Mouse (Mus musculus): Measurements from ENCODE around the gene Pknox2. TPM values are rescaled to one million over a fixed set of nuclear protein-coding genes. Genes with fewer than 3 reads are reported as not detected.

Pknox2 gene
- total RNA-seq, 2 experiments from 2014 or later = 0.09 to 0.58 TPM

DNA sequence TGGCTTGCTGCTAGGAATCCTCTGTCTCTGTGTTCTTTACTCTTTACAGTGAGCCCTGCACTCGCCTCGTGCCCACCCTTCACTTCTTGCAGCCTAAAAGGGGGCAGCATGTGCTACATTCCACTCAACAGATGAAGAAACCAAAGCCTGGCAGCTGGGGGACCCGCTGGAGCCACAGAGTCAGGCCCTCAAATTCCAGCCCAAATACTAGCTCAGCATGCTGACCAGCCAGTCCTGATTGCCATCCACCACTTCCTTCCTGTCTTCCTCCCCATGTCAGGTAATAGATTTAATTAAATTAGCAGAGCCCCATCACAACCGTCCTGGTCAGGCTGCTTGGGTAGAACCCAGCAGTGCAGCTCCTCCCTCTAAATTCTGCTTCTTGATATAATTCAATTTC lies 5.1 kb downstream of the Pknox2 start:
- ATAC-seq (replicated peaks; ENCODE audit: low FRiP score, poor library complexity, severe bottlenecking) = no peak

DNA sequence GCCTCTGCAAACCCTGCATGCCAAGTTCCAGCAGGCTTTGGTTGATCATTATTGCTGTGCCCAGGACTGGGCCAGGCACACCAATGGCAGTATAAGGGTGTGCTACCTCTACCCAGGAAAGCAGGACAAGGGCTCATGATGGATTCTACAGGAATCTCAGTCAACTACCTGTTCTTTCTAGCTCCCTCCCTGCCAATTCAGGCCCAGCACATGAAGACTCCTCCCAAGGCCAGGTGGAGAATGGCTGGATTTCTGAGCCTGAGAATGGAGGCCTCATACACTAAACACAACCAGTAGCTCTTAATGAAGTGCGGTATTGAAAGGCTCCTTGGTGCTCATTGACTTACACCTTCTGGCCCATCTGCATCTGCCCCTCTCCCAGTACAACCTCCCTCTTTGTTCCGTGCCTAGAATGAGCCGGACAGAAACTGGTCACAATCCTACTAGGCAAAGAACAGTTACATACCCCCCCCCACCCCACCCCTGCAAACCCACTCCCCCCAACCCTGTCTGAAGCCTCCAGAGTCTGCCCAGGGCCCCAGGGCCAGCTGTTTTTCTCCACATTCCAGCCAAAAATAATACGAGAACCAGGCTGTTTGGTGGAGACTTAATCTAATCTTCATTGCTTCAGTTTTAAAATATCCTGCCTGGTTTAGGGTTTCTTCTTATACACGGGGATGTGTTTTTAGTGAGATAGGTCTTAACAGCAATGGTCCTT lies 6.6 kb downstream of the Pknox2 start:
- ATAC-seq (replicated peaks; ENCODE audit: low FRiP score, poor library complexity, severe bottlenecking) = no peak

DNA sequence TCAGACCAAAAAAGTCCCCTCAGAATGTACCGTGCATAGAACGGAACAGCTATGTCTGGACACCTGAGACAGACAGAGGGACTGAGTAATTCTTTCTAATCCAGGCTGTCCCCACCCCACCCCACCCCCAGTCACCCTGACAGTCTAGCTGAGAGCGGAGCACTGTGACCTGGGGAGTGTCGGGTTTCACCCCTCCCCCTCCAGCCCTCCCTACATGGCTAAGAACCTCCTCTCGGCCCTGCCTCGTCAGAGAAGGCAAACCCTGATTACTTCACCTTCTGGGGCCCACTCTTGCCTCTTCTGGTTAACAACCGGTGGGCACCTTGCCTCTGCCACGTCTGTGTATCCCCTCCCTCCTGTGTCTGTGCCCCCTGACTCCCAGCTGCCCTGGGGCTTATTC lies 7.7 kb downstream of the Pknox2 start:
- no peak for ATAC-seq (replicated peaks; ENCODE audit: low FRiP score, poor library complexity, severe bottlenecking)

DNA sequence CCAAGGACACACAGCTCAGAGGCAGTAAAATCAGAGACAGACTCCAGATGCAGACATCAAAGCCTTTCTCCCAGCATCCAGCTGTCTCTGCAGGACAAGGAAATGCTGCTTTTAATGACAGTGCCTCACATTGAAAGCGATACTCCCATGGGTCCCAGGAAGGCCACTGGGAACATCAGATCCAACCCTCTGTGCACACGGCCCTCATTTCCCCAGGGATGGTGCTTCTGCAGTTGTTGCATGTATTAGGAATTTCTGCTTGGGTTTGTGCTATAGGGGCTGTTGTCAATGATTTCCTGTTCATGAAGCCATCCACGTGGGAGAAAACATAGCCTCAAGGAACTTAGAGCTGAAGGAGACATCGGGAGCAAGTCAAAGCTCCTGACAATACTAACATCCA lies 8.3 kb downstream of the Pknox2 start:
- ATAC-seq (replicated peaks; ENCODE audit: low FRiP score, poor library complexity, severe bottlenecking) = no peak

DNA sequence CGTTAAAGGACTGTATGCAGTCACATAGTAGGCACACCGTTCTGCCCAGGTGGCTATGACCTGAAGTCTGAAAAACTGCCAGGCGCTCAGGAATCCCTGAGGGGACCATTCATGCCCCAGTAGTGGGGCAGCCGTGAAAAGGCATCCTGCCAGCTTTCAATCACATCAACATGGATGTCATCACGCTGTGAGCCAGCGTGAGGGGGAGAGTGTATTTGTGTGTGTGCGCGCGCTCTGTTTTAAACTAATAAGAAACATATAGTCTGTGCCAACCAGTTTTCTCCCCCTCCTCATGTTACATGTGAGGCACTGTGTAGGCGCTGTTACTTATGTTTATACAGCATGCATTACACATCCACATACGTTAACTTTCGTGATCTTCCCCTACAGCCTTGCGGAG lies 10.9 kb downstream of the Pknox2 start:
- no peak for ATAC-seq (replicated peaks; ENCODE audit: low FRiP score, poor library complexity, severe bottlenecking)

DNA sequence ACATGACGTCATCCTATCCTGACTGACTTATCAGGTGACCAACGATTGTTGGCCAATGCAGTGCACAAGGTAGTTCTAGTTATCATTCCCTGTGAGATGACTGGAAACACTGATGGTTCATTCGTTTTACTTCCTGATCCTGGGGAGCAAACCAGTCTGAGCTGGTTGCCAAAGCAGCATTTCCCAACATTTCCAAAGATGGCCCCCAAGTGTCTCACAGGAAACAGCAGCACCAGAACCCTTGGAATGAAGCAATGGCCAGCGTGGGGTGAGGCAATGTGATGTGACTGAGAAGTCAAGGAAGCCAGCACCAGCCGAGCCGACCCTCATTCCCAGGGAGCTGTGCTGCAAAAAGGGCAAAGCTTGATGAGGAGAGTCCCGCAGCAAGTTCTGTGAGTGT lies 13.7 kb downstream of the Pknox2 start:
- no peak for ATAC-seq (replicated peaks; ENCODE audit: low FRiP score, poor library complexity, severe bottlenecking)

DNA sequence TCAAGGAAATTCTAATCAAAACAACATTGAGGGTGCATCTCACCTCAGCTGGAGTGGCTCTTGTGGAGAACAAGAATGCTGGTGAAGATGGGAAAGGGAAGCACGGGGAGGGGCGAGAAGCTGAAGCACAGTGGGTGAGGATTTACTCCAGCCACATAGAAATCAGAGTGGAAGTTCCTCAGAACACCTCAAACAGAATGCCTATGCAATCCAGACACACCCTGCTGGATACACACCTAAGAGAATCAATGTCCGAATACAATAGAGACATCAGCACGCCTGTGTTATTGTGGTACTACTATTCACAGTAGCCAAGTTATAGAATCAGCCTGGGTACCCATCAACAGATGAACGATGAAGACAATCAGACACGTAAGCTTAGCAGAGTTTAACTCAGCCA lies 18.2 kb downstream of the Pknox2 start:
- ATAC-seq (replicated peaks; ENCODE audit: low FRiP score, poor library complexity, severe bottlenecking) = no peak

DNA sequence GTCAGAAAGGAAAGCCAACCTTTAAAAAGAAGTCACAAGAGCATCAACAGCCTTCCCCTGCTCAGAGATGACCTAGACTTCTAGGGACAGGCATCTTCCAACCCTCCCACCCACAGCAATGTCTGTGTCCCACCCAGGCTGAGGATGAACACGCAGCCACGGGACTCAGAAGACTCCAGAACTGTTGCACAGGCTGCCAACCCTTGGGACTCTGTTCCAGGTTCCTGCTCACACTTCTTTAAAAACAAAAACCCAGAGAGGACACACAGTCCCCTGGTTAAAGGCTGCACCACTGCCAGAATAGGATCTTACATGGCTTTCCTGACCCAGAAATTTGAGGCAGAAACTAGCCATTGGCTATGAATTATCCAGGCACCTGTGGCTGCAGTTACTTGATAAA lies 21.0 kb downstream of the Pknox2 start:
- ATAC-seq (replicated peaks; ENCODE audit: low FRiP score, poor library complexity, severe bottlenecking) = no peak

DNA sequence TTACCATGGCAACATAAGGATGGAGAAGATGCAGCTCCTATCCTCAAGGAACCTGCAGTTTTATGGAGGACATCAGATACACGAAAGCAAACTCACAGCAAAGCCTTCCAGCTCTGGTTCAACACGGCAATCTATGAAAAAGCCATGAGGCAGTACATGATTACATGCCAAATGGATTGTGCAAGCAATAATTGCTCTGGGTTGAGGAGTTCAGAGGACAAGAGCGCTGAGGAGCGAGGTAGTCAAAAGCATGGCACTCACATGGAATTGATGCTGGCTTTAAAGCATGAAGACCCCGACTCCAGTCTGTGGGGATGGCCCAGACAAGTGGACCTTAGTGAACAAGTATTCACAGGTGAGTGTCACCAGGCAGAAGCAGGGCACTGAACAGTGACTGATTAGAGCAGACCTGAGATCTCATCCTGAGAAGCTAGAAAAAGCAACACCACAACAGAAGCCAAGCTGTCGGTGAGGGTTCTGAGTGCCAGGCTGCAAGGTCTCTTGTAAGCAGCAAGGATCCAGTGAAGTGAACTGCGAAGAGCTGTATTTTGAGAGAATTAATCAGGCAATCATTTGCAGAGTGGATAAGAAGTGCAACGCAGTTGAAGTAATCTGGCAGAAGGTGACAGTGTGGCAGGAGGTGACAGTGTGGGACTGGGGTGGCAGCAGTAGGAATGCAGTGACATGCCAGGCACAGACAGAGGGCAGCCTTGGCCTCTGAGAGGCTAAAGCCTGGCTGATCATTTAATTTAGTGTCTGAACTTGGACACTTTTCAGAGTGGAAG lies 22.3 kb downstream of the Pknox2 start:
- ATAC-seq (replicated peaks; ENCODE audit: low FRiP score, poor library complexity, severe bottlenecking) = no peak

DNA sequence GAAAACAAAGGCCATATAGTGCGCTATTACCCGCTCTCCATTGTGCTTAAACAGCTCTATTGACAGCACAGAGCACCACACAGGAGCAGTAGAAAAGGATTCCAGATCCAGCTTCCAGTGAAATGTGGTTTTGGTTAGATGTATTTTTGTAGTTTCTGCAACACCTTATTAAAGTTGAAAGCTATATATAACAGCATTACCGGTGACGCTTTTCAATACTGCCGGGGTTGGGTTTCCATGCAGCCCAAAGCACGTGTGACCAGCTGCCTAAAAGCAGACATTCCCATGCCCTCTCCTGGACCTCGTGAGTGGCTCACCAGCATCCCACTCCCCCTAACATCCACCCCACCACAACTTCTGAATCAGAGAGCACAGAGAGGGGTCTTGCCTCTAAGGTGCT lies 23.8 kb downstream of the Pknox2 start:
- no peak for ATAC-seq (replicated peaks; ENCODE audit: low FRiP score, poor library complexity, severe bottlenecking)

DNA sequence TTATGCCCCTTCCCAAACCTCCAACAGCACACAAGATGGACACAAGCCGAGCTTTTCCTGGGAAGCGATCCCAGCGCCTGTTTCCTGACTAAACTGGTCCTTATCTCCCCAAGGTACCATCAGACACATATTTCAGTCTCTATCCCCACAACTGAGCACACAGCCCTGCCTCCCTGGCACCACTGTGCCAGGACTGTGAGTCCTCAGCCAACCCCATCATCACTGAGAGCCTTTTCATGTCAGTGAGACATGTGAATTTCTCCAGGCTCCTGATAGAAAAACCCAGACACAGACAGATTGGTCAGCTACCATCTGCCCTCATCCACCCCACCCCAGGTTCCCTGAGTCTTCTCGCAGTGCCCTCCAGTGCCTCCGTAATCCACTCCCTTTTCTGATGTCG lies 24.2 kb downstream of the Pknox2 start:
- ATAC-seq (replicated peaks; ENCODE audit: low FRiP score, poor library complexity, severe bottlenecking) = no peak

DNA sequence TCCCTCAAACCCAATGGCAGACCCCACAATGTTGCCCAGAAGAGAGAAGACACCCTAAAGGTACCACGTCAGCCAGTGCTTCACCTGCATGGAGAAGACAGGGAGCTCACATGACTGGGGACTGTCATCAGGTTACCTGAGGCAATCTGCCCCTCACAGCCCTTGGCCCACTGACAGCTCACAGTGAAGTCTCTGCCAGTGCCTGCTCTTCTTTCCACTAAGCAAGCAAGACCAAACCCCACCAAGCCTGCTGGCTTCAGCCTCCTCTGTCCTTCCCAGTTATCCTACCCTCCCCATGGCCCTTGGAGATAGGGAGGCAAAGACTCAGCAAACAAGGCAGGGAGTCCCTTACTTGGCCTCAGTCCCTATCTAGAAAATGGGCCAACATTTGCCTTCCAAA lies 24.8 kb downstream of the Pknox2 start:
- no peak for ATAC-seq (replicated peaks; ENCODE audit: low FRiP score, poor library complexity, severe bottlenecking)

DNA sequence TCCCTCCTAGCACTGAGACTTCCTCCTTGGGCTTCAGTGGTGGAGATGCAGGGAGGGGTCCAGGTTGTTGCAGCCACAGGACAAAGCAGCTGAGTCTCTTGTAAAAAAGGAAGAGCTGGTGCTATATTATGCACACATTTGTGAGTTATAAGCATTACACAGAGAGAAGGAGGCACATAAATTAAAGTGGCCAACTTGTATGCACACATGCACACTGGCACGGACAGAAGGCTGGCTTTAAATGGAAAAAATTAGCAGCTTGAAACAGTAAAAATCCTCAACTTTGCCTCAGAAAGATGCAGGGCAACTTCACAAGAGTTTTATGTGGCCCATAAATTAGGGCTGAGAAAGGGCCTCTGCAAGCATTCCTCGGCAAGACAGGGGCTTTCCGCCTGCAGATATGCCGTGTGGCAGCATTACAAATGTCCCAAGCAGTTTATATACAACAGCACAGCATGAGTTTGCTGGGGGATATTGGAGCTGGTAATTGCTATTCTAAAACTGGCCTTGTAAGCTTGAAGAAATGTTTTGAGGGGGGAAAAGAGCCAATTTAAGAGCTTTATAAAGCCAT lies 25.4 kb downstream of the Pknox2 start:
- no peak for ATAC-seq (replicated peaks; ENCODE audit: low FRiP score, poor library complexity, severe bottlenecking)

DNA sequence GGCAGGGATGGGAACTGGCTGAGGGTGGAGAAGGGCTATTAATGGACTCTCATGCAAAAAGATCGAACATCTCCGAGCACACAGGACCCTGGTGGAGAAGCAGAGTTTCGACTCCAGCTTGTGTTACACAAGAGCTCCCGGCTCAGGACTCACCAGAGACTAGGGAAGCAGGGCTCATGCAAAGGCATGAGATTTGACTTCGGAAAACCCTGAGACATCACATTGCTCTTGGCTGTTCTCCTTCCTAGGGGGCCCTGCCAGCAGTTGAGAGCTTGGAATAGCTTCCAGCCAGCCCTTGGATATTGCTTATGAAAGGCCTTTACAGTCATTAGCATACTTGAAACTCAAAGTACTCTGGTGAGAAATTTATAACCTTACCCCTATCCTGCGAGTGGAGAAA lies 26.4 kb downstream of the Pknox2 start:
- ATAC-seq (replicated peaks; ENCODE audit: low FRiP score, poor library complexity, severe bottlenecking) = no peak

DNA sequence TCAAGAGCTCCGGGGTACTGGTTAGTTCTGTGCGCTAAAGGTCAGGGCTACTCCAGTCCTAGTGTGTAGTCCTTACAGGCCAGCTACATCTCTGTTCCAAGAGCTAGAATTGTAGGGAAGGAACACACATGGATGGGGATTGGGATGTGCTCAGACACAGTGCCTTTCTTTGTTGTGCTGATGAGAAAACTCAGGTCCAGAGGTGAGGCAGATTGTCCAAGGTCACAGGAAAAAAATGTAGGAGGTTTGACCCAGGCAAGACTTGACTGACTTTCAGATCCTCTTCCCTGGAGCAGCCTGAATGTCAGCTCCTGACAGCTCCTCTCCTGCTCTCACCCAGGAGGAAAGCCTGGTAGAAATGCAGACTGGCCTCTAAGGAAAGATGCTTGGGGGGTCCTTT lies 29.7 kb downstream of the Pknox2 start:
- no peak for ATAC-seq (replicated peaks; ENCODE audit: low FRiP score, poor library complexity, severe bottlenecking)

DNA sequence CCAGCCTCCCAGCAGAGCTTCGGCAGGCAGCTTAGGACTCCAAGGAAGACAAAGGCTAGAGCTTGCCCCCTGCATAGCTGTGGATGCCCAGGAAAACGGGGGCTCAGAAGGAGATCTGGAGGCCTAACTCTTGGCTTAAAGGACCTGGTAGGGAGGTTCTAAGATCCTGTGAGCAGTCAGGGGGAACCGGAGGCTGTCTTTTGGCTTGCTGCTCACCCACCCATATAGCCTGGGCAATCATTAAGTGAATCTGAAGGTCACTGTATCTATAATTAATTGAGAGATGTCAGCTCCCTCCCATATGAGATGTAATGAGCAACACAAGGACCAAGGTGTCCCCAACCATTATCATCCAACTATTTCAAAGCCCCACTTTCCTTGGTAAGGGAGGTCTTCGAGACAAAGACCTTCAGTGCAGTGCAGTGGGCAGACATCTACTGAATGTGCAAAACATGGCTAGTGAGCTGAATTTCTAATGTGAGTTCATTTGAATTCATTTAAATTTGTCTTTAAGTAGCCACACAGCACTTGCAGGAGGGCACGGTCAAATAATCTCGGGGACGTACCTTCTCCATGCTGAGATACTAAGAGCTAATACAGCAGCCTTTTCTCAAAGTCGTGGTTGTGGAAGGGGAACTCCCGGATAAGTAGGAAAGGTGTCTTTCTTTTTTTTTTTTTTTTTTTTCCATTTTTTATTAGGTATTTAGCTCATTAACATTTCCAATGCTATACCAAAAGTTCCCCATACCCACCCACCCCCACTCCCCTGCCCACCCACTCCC lies 30.4 kb downstream of the Pknox2 start:
- ATAC-seq (replicated peaks; ENCODE audit: low FRiP score, poor library complexity, severe bottlenecking) = no peak

DNA sequence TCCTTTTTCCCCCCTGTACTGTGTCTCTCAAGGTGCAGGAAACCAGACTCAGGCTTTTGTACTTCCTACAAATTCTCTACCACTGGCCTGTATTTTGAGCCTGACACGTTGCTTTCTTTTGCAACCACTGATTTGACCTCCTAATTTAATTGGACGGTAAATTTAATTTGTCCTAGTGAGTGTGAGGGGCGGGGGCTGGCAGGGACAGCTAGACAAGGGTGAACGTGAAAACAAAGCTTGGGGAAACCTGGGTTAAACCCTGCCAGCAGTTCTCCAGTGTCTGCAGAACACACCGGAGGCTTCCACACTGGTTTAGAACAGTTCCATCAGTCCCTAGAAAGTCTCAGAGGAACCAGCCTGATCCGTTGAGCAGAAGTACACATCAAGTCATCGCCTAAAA lies 31.4 kb downstream of the Pknox2 start:
- no peak for ATAC-seq (replicated peaks; ENCODE audit: low FRiP score, poor library complexity, severe bottlenecking)

DNA sequence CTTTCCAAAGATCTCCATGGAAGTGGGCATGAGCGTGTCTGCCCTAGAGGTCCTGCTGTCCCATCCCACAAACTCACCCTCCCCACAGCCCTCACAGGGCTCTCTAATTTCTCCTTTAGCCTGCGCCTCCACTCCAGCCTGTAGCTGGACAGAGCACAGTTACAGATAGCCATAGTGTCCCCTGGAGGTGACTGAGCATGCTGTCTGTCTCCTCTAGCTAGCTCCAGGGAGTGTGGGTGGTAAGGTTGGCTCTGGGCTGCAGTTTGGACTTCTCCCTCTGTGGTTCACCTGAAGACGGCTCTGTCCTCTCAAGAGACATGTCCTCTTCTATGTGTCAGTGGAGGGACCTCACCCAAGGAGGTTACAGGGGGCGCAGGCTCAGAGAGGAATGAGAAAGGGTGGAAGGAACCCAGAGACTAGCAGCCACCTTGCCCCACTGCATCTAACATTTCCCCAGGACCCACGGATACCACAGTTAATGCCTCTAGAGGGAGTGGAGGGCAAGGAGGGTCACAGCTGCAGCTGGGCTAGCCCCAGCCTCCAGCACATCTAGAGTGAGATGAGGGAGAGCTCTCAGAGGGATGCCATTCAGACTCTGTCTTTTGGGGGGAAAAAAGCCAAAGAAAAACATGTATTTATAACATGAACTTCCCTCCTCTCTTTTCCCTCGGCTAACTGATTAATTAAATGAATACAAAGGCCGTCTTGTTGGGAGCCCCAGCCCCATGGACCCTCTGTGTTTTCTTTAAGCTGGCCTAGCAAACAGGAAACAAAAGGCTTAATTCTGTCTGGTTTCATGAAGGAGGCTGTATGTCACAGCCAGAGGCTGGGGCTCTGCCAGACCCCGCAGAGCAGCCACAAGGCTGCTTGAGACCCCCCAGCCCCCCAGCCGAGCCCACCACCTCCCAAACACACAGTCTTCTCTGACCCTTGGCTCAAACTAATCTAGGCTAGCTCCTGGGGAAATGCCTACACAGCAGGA lies 32.6 kb downstream of the Pknox2 start:
- ATAC-seq (replicated peaks; ENCODE audit: low FRiP score, poor library complexity, severe bottlenecking) = no peak

DNA sequence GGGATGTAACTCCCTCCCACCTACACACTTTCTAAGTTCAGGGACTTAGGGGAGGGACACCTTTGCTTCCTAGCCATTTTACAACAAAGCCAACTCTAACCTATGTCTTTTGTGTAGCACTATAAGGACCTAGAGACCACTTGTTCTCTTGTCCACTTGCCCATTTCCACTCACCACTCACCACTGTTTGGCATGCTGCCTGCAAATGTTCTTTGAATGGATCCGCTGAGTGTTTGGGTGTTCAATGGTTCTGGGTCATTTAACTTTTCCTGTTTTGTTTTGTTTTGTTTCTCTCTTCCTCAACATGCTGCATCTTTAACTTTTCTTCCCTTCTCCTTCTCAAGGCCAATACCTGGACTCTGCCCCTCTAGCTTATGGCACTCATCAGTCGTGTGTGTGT lies 39.7 kb downstream of the Pknox2 start:
- no peak for ATAC-seq (replicated peaks; ENCODE audit: low FRiP score, poor library complexity, severe bottlenecking)
